Mouse (Mus musculus) stomach, embryonic 14.5 days (tissue): ENCODE results near the gene Mbnl2. TPM values are rescaled to one million over a fixed set of nuclear protein-coding genes. Genes with fewer than 3 reads are reported as not detected.
A peak's percentile ranks its signal among the peaks of the same experiment; 100 is the strongest.

Experiments used
- ATAC-seq: fragments of 200-750 bp; cut with Nextera tagmentation; 2 replicates; pipeline ENCODE4 v1.8.0; 2017; ENCODE audit warnings: low read depth, moderate TSS enrichment; ENCODE audit not compliant: insufficient number of reproducible peaks, insufficient read depth, low FRiP score
- H3K27ac ChIP-seq: fragments of 300-500 bp; sonication (generic); 2 replicates; pipeline ENCODE4 v1.5.1; 2014; ENCODE audit warnings: mild to moderate bottlenecking, low read length, moderate library complexity, mixed read lengths
- H3K27me3 ChIP-seq: fragments of 300-500 bp; sonication (generic); 2 replicates; pipeline ENCODE4 v1.6.1; 2014; ENCODE audit warnings: low read length, control low read depth, mixed read lengths; ENCODE audit not compliant: control insufficient read depth, insufficient read depth
- H3K36me3 ChIP-seq: fragments of 300-500 bp; sonication (generic); 2 replicates; pipeline ENCODE4 v1.6.1; 2014; ENCODE audit warnings: mild to moderate bottlenecking, control low read depth, low read length, moderate library complexity, mixed read lengths; ENCODE audit not compliant: control insufficient read depth, insufficient read depth
- H3K4me1 ChIP-seq: fragments of 300-500 bp; sonication (generic); 2 replicates; pipeline ENCODE4 v1.6.1; 2014; ENCODE audit warnings: low read length, control low read depth, mixed read lengths; ENCODE audit not compliant: control insufficient read depth, insufficient read depth
- H3K4me2 ChIP-seq: fragments of 300-500 bp; sonication (generic); replicated peaks from 2 replicates; pipeline ENCODE4 v1.6.1; 2014; ENCODE audit warnings: low read depth, low read length, control low read depth
- H3K4me3 ChIP-seq: fragments of 300-500 bp; sonication (generic); 2 replicates; pipeline ENCODE4 v1.5.1; 2014; ENCODE audit warnings: low read depth, low read length, control low read depth
- H3K9ac ChIP-seq: fragments of 300-500 bp; sonication (generic); replicated peaks from 2 replicates; pipeline ENCODE4 v1.6.1; 2014; ENCODE audit warnings: low read depth, mild to moderate bottlenecking, control low read depth, low read length, moderate library complexity, mixed read lengths
- H3K9me3 ChIP-seq: fragments of 300-500 bp; sonication (generic); 2 replicates; pipeline ENCODE4 v1.6.1; 2016; ENCODE audit warnings: low read depth, low read length, control low read depth; ENCODE audit not compliant: control insufficient read depth
- WGBS: fragments of 180-500 bp; shearing (Covaris S2); extraction: QIAGEN DNeasy Blood & Tissue Kit; methylation state at CpG from one replicate; pipeline ENCODE4 v1.1.7; 2014; 5-methylcytosine and 5-hydroxymethylcytosine counted together
- polyA plus RNA-seq: library from polyadenylated mRNA; unstranded; fragments of >200 nt; fragmentation: Nextera tagmentation; extraction: Ambion mirVana; gene quantifications from 2 replicates; pipeline ENCODE4 v1.2.1, GENCODE M21; 2014

Mbnl2 gene
- polyA plus RNA-seq, 1 experiment from 2014 or later, result 119 TPM

DNA sequence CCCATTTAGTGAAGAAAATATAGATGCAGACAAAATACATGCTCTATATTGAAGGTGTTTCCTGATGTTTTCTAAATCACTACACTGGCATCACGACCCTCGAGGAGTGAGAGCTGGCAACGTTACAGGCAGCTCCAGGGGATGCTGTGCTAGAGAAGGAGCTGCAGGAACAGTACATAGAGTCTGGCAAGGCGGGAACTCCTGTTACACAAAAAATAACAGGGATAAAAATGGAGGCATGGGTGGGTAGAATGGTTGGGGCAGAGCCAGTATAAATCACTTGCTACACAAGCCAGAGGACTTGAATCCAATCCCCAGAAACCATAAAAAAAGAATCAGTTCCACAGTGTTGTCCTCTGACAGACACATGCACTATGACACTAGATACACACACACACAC is 165.8 kb downstream of the Mbnl2 start:
- ATAC-seq, result no peak
- H3K4me1 ChIP-seq, result no peaks in the 10 kb centered on the region
- H3K4me3 ChIP-seq, result no peak overlapping the region
- no peaks in the 10 kb centered on the region for H3K9me3 ChIP-seq
- no peak overlapping the region for H3K27ac ChIP-seq
- 79% methylated on average over 4 of the region's 4 CpGs for WGBS
- H3K36me3 ChIP-seq, result no peaks in the 10 kb centered on the region
- no peak overlapping the region for H3K4me2 ChIP-seq
- no peak overlapping the region for H3K9ac ChIP-seq
- no peaks in the 10 kb centered on the region for H3K27me3 ChIP-seq

DNA sequence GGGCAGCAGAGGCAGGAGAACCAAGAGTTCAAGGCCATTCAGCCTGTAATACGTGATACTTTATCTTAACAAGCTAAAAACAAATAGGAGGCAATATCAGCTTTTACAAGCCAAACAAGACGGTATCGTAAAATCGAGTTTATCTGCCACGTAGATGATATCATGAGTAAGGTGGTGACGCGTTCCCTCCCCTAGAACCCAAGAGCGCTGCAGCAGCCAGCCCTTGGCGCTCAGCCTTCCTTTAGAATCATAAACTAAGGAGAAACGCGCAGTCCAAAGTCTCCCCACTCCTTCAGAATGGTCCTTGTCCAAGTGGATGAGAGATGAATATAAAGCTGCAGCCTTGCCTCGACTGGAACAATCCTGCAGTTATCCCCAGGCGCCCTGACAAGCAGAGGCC is 166.4 kb downstream of the Mbnl2 start:
- no peak overlapping the region for H3K9ac ChIP-seq
- H3K27me3 ChIP-seq, result no peaks in the 10 kb centered on the region
- H3K9me3 ChIP-seq, result no peaks in the 10 kb centered on the region
- no peaks in the 10 kb centered on the region for H3K4me1 ChIP-seq
- WGBS, result 90% methylated on average over 13 of the region's 13 CpGs
- ATAC-seq, result no peak
- H3K4me3 ChIP-seq, result no peak overlapping the region
- H3K4me2 ChIP-seq, result no peak overlapping the region
- H3K27ac ChIP-seq, result no peak overlapping the region
- no peaks in the 10 kb centered on the region for H3K36me3 ChIP-seq

DNA sequence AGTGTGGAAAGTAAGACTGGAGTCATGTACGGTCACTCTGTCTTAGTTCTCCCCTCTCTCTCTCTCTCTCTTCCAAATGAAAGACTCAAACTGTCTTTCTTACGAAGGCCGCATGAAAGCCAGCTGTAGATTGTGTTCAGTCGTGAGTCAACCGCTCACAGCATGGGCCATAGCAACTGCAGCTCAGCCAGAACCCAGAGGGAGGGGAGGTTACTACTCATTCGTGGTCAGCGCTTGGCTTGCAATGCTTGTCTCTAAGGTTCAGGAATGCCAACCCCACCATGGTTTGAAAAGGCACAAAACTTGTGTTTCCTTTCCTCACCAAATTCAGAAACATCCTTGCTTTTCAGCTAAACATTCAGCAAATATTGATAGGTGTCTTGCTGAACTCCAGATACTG is 178.8 kb downstream of the Mbnl2 start:
- Histone ChIP-seq H3K36me3 (no peaks in the 10 kb centered on the region), H3K4me2 (no peak overlapping the region), H3K4me1 (no peaks in the 10 kb centered on the region), H3K27me3 (no peaks in the 10 kb centered on the region), H3K4me3 (no peak overlapping the region), H3K27ac (no peak overlapping the region), H3K9ac (no peak overlapping the region), H3K9me3 (no peaks in the 10 kb centered on the region)
- 91% methylated on average over 7 of the region's 7 CpGs for WGBS
- ATAC-seq, result no peak

DNA sequence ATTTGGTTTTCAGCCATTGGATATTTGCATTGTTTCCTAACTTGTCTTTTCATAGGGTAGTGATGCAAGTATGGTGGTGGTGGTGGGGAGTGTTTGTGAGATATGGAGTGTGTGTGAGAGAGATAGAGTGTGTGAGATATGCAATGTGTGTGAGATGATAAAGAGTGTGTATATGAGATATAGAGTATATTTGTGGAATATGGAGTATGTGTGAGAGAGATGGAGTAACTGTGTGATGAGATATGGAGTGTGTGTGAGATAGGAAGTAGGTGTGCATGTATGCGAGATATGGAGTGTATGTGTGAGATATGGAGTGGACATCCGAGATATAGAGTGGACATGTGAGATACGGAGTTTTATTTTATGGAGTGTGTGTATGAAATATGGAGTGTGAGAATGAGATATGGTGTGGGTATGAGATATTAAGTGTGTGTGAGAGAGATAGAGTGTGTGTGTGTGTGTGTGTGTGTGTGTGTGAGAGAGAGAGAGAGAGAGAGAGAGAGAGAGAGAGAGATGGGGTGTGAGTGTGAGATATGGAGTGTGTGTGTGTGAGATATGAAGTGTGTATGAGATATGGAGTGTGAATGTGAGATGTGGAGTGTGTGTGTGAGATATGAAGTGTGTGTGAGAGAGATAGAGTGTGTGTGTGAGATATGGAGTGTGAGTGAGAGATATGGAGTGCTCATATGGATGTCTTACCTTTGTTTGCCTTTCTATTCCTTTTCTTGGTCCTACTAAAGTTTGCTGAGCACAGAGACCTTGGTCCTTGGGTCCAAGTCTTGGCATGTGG is 188.7 kb downstream of the Mbnl2 start:
- Histone ChIP-seq H3K4me1 (no peaks in the 10 kb centered on the region), H3K36me3 (no peaks in the 10 kb centered on the region), H3K9me3 (no peaks in the 10 kb centered on the region), H3K4me3 (no peak overlapping the region), H3K4me2 (no peak overlapping the region), H3K9ac (no peak overlapping the region), H3K27me3 (no peaks in the 10 kb centered on the region), H3K27ac (no peak overlapping the region)
- ATAC-seq, result no peak
- WGBS, result 94% methylated on average over 3 of the region's 3 CpGs

DNA sequence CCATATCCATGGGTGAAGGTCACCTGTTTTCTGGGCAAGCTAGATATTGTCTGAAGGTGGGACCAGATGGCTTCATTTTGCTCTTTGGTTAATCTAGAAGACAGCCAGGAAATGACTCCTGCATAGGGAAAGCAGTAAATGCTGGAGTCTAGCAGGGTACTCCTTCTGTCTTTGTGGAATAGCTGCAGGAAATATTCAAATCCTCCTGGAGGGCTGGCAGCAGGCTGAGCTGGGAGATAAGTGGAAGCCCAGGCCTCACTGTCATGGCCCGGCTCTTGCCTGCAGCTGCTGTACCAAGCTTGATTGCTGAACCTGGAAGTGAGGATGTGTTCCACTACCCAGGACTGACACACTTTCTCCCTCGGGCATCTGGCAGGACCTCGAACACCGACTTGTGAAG is 191.3 kb downstream of the Mbnl2 start:
- 83% methylated on average over 4 of the region's 4 CpGs for WGBS
- Histone ChIP-seq H3K4me1 (no peaks in the 10 kb centered on the region), H3K27ac (no peak overlapping the region), H3K4me3 (no peak overlapping the region), H3K9me3 (no peaks in the 10 kb centered on the region), H3K36me3 (no peaks in the 10 kb centered on the region), H3K4me2 (no peak overlapping the region), H3K9ac (no peak overlapping the region), H3K27me3 (no peaks in the 10 kb centered on the region)
- no peak for ATAC-seq

DNA sequence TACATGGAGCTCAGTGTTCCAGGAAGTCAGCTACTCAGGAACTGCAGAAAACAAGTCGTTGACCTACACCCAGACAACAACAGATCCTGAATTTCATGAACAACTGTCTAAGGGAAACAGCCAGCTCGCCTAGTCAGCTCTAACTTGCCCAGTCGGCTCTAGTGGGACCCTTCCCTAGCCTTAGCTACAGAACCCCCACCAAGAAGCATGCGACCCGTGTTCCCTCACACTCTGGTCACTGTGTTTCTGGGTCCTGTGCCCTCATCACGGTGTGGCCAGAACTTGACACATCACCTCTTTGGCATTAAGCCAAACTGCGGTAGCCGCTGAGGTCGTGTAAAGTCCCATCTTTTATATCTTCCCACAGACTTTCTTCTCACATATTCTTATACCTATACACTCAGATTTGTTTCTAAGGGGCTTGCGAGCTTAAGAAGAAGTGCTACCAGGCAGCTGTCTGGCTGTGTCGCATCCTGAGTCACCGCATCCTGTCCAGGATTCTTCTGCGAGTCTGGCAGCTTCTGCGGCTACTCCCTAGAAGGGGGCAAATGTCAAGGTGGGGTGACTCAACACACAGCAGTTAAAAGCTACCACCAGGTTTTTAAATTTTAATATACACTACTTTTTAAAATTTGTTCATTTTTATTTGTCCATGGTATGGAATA is 193.8 kb downstream of the Mbnl2 start:
- 84% methylated on average over 14 of the region's 14 CpGs for WGBS
- Histone ChIP-seq H3K27me3 (no peaks in the 10 kb centered on the region), H3K9ac (no peak overlapping the region), H3K4me2 (no peak overlapping the region), H3K4me1 (no peaks in the 10 kb centered on the region), H3K36me3 (no peaks in the 10 kb centered on the region), H3K9me3 (no peaks in the 10 kb centered on the region), H3K27ac (no peak overlapping the region), H3K4me3 (no peak overlapping the region)
- ATAC-seq, result no peak

DNA sequence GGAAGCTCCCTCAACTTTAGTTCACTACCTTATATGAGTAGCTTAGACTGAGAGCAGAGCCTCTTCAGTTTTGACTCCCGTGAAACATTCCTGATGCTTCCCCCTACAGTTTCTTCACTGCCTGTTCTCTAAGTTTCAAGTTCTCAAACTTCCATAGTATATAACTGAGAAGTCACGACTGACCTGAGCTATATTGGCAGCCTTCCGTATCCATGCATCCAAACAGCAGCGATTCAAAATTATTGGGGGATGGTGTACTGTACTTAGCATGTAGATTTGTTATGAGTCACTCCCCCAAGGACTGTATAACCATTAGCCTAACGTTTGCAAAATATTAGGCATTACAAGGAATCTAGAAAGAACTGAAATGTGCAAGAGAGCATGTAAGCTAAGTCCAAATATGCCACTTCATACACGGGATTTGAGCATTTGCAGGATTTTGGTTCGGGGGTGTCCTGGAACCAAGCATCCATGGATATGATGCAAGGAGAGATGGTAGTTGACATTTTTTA is 200.8 kb downstream of the Mbnl2 start:
- 0 out of 2 replicates have a peak overlapping the region, but pooled peaks have one; percentile 60 for H3K9ac ChIP-seq
- H3K27ac ChIP-seq, result no peak overlapping the region; the same call in 1 of the 2 replicates
- H3K4me3 ChIP-seq, result peak overlapping the region; percentile 82
- ATAC-seq, result no peak
- H3K36me3 ChIP-seq, result no peaks in the 10 kb centered on the region
- no peaks in the 10 kb centered on the region for H3K9me3 ChIP-seq
- 67% methylated on average over 7 of the region's 7 CpGs for WGBS
- H3K4me2 ChIP-seq, result peak overlapping the region; percentile 41
- H3K27me3 ChIP-seq, result no peaks in the 10 kb centered on the region
- H3K4me1 ChIP-seq, result peaks cover 9% of the 10 kb centered on the region

DNA sequence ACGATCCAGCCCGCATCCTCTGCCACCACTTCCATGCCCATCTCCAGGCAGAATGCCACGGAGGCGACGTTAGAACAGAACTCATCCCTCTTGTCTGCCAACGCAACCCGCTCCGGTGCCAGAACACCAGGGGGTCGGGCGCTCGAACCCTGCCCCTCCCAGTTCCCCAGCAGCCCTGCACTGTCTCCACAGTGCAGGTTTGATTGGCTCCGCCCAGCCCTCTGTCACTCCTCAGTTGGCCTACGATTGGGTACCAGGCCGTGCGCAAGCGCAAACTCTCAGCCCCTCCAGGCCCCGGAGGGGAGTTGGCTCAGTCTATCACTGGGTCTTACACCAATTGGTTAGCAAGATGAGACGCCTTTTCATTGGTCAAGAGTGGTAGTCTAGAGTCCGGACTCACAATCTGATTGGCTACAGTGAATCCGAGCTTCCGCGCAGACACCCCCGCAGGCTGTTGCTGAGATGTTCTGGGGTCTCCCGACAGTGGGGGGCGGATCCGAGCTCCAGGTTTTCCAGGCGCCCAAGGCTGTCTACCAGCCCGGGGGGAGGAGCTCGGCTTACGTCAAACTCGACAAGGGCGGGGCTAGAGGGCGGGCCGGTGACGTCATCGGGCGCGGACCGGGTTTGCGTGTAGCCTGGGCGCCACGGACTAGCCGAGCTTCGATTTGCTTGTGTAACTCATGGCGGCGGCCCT is 202.0 kb downstream of the Mbnl2 start:
- no peaks in the 10 kb centered on the region for H3K27me3 ChIP-seq
- 0% methylated on average over 46 of the region's 46 CpGs for whole genome bisulfite sequencing
- H3K27ac ChIP-seq, result peak overlapping the region; percentile 91
- peak; percentile 95 for ATAC-seq
- peaks cover 9% of the 10 kb centered on the region for H3K4me1 ChIP-seq
- H3K9ac ChIP-seq, result peak overlapping the region; percentile 60
- peak overlapping the region; percentile 41 for H3K4me2 ChIP-seq
- no peaks in the 10 kb centered on the region for H3K9me3 ChIP-seq
- no peaks in the 10 kb centered on the region for H3K36me3 ChIP-seq
- peak overlapping the region; percentile 82 for H3K4me3 ChIP-seq
